Mouse (Mus musculus) urinary bladder, adult 18-20 months (tissue): ENCODE data around the gene Phldb2.
A peak's percentile ranks its signal among the peaks of the same experiment; 100 is the strongest.

ENCODE experiments used
- DNase-seq, 2 experiments: peaks; one replicate each; pipeline ENCODE4 v3.0.0; 2022; ENCODE audit warnings: low spot score in 2 of 2, mixed read lengths in 2 of 2

The Phldb2 gene

GRCm38 (mm10) chr16:45841806-45842205, 111.6 kb downstream of the Phldb2 start:
- no peak for DNase-seq

GRCm38 (mm10) chr16:45841016-45841415, 112.4 kb downstream of the Phldb2 start:
- no peak for DNase-seq

GRCm38 (mm10) chr16:45837541-45838342, 115.7 kb downstream of the Phldb2 start:
- DNase-seq, result peak in 1 of 2 experiments; percentile 59

- DNase-seq, result no peak
Measured at GRCm38 (mm10) chr16:45832747-45833108, 120.7 kb downstream of the Phldb2 start.

- no peak for DNase-seq
Measured at GRCm38 (mm10) chr16:45832061-45832746, 121.2 kb downstream of the Phldb2 start.

GRCm38 (mm10) chr16:45831094-45831872, 122.1 kb downstream of the Phldb2 start:
- DNase-seq, result no peak

GRCm38 (mm10) chr16:45830096-45830866, 123.1 kb downstream of the Phldb2 start:
- no peak for DNase-seq

- no peak for DNase-seq
Measured at GRCm38 (mm10) chr16:45825309-45825708, 128.1 kb downstream of the Phldb2 start.

GRCm38 (mm10) chr16:45824025-45824424, 129.4 kb downstream of the Phldb2 start:
- no peak for DNase-seq

- no peak for DNase-seq
Measured at GRCm38 (mm10) chr16:45819911-45820310, 133.5 kb downstream of the Phldb2 start.

- DNase-seq, result no peak
Measured at GRCm38 (mm10) chr16:45817795-45818194, 135.6 kb downstream of the Phldb2 start.

- no peak for DNase-seq
Measured at GRCm38 (mm10) chr16:45816670-45817069, 136.7 kb downstream of the Phldb2 start.

GRCm38 (mm10) chr16:45814611-45815010, 138.8 kb downstream of the Phldb2 start:
- no peak for DNase-seq

- DNase-seq, result no peak
Measured at GRCm38 (mm10) chr16:45811788-45812187, 141.6 kb downstream of the Phldb2 start.

GRCm38 (mm10) chr16:45810829-45811326, 142.5 kb downstream of the Phldb2 start:
- DNase-seq, result no peak

- DNase-seq, result no peak
Measured at GRCm38 (mm10) chr16:45810155-45810554, 143.2 kb downstream of the Phldb2 start.

GRCm38 (mm10) chr16:45804708-45805107, 148.7 kb downstream of the Phldb2 start:
- no peak for DNase-seq

- no peak for DNase-seq
Measured at GRCm38 (mm10) chr16:45800406-45800805, 153.0 kb downstream of the Phldb2 start.

- no peak for DNase-seq
Measured at GRCm38 (mm10) chr16:45799150-45799549, 154.2 kb downstream of the Phldb2 start.

- peak in 1 of 2 experiments; percentile 10 for DNase-seq
Measured at GRCm38 (mm10) chr16:45798591-45798990, 154.8 kb downstream of the Phldb2 start.

- DNase-seq, result no peak
Measured at GRCm38 (mm10) chr16:45796815-45797214, 156.6 kb downstream of the Phldb2 start.
